Mouse (Mus musculus) heart, embryonic 12.5 days (tissue): Measurements from ENCODE around the gene Col6a6. TPM values are rescaled to one million over a fixed set of nuclear protein-coding genes. Genes with fewer than 3 reads are reported as not detected.
"Not testable (repeated sequence)": the region's sequence is repeated elsewhere in the genome, so short reads cannot be mapped to it uniquely, and the experiment has no call there.

Experiments used
- ATAC-seq: fragments of 200-750 bp; cut with Nextera tagmentation; 2 replicates; pipeline ENCODE4 v1.8.0; 2017; ENCODE audit warnings: moderate TSS enrichment, moderate library complexity; ENCODE audit not compliant: insufficient number of reproducible peaks, low FRiP score
- H3K27ac ChIP-seq: fragments of 300-500 bp; sonication (generic); 2 replicates; pipeline ENCODE4 v1.5.1; 2016; ENCODE audit warnings: mild to moderate bottlenecking, moderate library complexity; ENCODE audit not compliant: poor library complexity, severe bottlenecking
- H3K27me3 ChIP-seq: fragments of 300-500 bp; sonication (generic); replicated peaks from 2 replicates; pipeline ENCODE4 v1.6.1; 2016; ENCODE audit warnings: mild to moderate bottlenecking, moderate library complexity
- H3K36me3 ChIP-seq: fragments of 300-500 bp; sonication (generic); 2 replicates; pipeline ENCODE4 v1.6.1; 2016; ENCODE audit warnings: mild to moderate bottlenecking, moderate library complexity
- H3K4me1 ChIP-seq: fragments of 300-500 bp; sonication (generic); replicated peaks from 2 replicates; pipeline ENCODE4 v1.6.1; 2016; ENCODE audit warnings: mild to moderate bottlenecking
- H3K4me2 ChIP-seq: fragments of 300-500 bp; sonication (generic); 2 replicates; pipeline ENCODE4 v1.6.1; 2016; ENCODE audit warnings: mild to moderate bottlenecking, moderate library complexity
- H3K4me3 ChIP-seq: fragments of 300-500 bp; sonication (generic); 2 replicates; pipeline ENCODE4 v1.5.1; 2016; ENCODE audit warnings: mild to moderate bottlenecking
- H3K9ac ChIP-seq: fragments of 300-500 bp; sonication (generic); 2 replicates; pipeline ENCODE4 v1.6.1; 2016; ENCODE audit warnings: mild to moderate bottlenecking, moderate library complexity
- H3K9me3 ChIP-seq: fragments of 300-500 bp; sonication (generic); replicated peaks from 2 replicates; pipeline ENCODE4 v1.6.1; 2016; ENCODE audit warnings: mild to moderate bottlenecking, moderate library complexity
- WGBS: fragments of 180-500 bp; shearing (Covaris S2); methylation state at CpG from one replicate; pipeline ENCODE4 v1.1.7; 2016; 5-methylcytosine and 5-hydroxymethylcytosine counted together
- polyA plus RNA-seq: library from polyadenylated mRNA; unstranded; fragments of >200 nt; fragmentation: Nextera tagmentation; extraction: Ambion mirVana; gene quantifications from 2 replicates; pipeline ENCODE4 v1.2.1, GENCODE M21; 2016

Col6a6 gene
- polyA plus RNA-seq = 1.3 and 1.6 TPM in 2 replicates

- Histone ChIP-seq H3K36me3 (no peaks in the 10 kb centered on the region), H3K4me3 (peak within 1 kb of the TSS; percentile 22), H3K4me2 (peak within 1 kb of the TSS; percentile 60), H3K4me1 (peaks cover 8% of the 10 kb centered on the region; the same call in 1 of the 2 replicates), H3K9me3 (0 out of 2 replicates have a peak, but pooled peaks cover 2% of the 10 kb centered on the region), H3K27me3 (peaks cover 30% of the 10 kb centered on the region), H3K9ac (peak within 1 kb of the TSS; percentile 39), H3K27ac (no peak within 1 kb of the TSS)
- ATAC-seq = no peak
- WGBS = 18% methylated on average over 20 of the region's 20 CpGs
These were observed at the start of gene Col6a6 for GRCm38 (mm10) chr9:105827791-105828385. Gene Col6a6 (minus strand): TSS chr9:105828160.

- peaks cover 18% of the 10 kb centered on the region for H3K4me1 ChIP-seq
- H3K9me3 ChIP-seq = no peaks in the 10 kb centered on the region
- ATAC-seq = no peak
- H3K27ac ChIP-seq = no peak overlapping the region
- H3K4me2 ChIP-seq = no peak overlapping the region
- no peak overlapping the region for H3K9ac ChIP-seq
- 84% methylated on average over 4 of the region's 4 CpGs for WGBS
- no peaks in the 10 kb centered on the region for H3K36me3 ChIP-seq
- no peaks in the 10 kb centered on the region for H3K27me3 ChIP-seq
- H3K4me3 ChIP-seq = no peak overlapping the region
These were observed 48.2 kb upstream of the Col6a6 start for GRCm38 (mm10) chr9:105876124-105876523.

- 53% methylated on average over 14 of the region's 14 CpGs for WGBS
- H3K9me3 ChIP-seq = no peaks in the 10 kb centered on the region
- no peaks in the 10 kb centered on the region for H3K36me3 ChIP-seq
- no peak overlapping the region for H3K27ac ChIP-seq
- H3K27me3 ChIP-seq = no peaks in the 10 kb centered on the region
- H3K4me3 ChIP-seq = no peak overlapping the region
- no peak overlapping the region for H3K4me2 ChIP-seq
- ATAC-seq = no peak
- peaks cover 11% of the 10 kb centered on the region for H3K4me1 ChIP-seq
- H3K9ac ChIP-seq = no peak overlapping the region
These were observed 43.7 kb upstream of the Col6a6 start for GRCm38 (mm10) chr9:105871643-105872042.

- 0 out of 2 replicates have a peak, but pooled peaks have one; percentile 15 for ATAC-seq
- Histone ChIP-seq H3K27me3 (peaks cover 9% of the 10 kb centered on the region), H3K4me3 (no peak overlapping the region), H3K9ac (no peak overlapping the region), H3K27ac (no peak overlapping the region), H3K36me3 (no peaks in the 10 kb centered on the region), H3K4me1 (no peaks in the 10 kb centered on the region), H3K4me2 (no peak overlapping the region), H3K9me3 (no peaks in the 10 kb centered on the region)
- 14% methylated on average over 6 of the region's 6 CpGs for WGBS
These were observed 29.8 kb upstream of the Col6a6 start for GRCm38 (mm10) chr9:105857773-105858172.

GRCm38 (mm10) chr9:105852778-105853065, 24.8 kb upstream of the Col6a6 start:
- Histone ChIP-seq H3K4me2 (no peak overlapping the region), H3K4me1 (0 out of 2 replicates have a peak, but pooled peaks cover 7% of the 10 kb centered on the region), H3K27me3 (peaks cover 4% of the 10 kb centered on the region; the same call in 1 of the 2 replicates), H3K9ac (no peak overlapping the region), H3K27ac (no peak overlapping the region), H3K36me3 (no peaks in the 10 kb centered on the region), H3K4me3 (no peak overlapping the region), H3K9me3 (no peaks in the 10 kb centered on the region)
- no peak for ATAC-seq
- 64% methylated on average over 1 of the region's 1 CpGs for WGBS

GRCm38 (mm10) chr9:105852015-105852777, 24.2 kb upstream of the Col6a6 start:
- H3K27me3 ChIP-seq = peaks cover 4% of the 10 kb centered on the region; the same call in 1 of the 2 replicates
- WGBS = 65% methylated on average over 14 of the region's 14 CpGs
- ATAC-seq = no peak
- H3K27ac ChIP-seq = no peak overlapping the region
- no peaks in the 10 kb centered on the region for H3K9me3 ChIP-seq
- H3K4me3 ChIP-seq = no peak overlapping the region
- no peak overlapping the region for H3K9ac ChIP-seq
- H3K4me1 ChIP-seq = 0 out of 2 replicates have a peak, but pooled peaks cover 7% of the 10 kb centered on the region
- no peak overlapping the region for H3K4me2 ChIP-seq
- no peaks in the 10 kb centered on the region for H3K36me3 ChIP-seq

GRCm38 (mm10) chr9:105851011-105851410, 23.1 kb upstream of the Col6a6 start:
- no peak overlapping the region for H3K4me3 ChIP-seq
- H3K27ac ChIP-seq = no peak overlapping the region
- 72% methylated on average over 3 of the region's 3 CpGs for WGBS
- H3K9me3 ChIP-seq = no peaks in the 10 kb centered on the region
- no peak overlapping the region for H3K4me2 ChIP-seq
- no peak overlapping the region for H3K9ac ChIP-seq
- H3K36me3 ChIP-seq = no peaks in the 10 kb centered on the region
- ATAC-seq = no peak
- 0 out of 2 replicates have a peak, but pooled peaks cover 7% of the 10 kb centered on the region for H3K4me1 ChIP-seq
- no peaks in the 10 kb centered on the region for H3K27me3 ChIP-seq

- Histone ChIP-seq H3K4me2 (no peak overlapping the region), H3K4me3 (no peak overlapping the region), H3K27me3 (no peaks in the 10 kb centered on the region), H3K36me3 (no peaks in the 10 kb centered on the region), H3K9me3 (no peaks in the 10 kb centered on the region), H3K27ac (no peak overlapping the region), H3K4me1 (0 out of 2 replicates have a peak, but pooled peaks cover 7% of the 10 kb centered on the region), H3K9ac (no peak overlapping the region)
- ATAC-seq = no peak
- 71% methylated on average over 4 of the region's 4 CpGs for WGBS
These were observed 20.4 kb upstream of the Col6a6 start for GRCm38 (mm10) chr9:105848396-105848795.

- 65% methylated on average over 5 of the region's 5 CpGs for WGBS
- no peak overlapping the region for H3K27ac ChIP-seq
- no peak overlapping the region for H3K4me2 ChIP-seq
- H3K9me3 ChIP-seq = no peaks in the 10 kb centered on the region
- H3K36me3 ChIP-seq = no peaks in the 10 kb centered on the region
- H3K4me1 ChIP-seq = 0 out of 2 replicates have a peak, but pooled peaks cover 4% of the 10 kb centered on the region
- no peak for ATAC-seq
- no peaks in the 10 kb centered on the region for H3K27me3 ChIP-seq
- no peak overlapping the region for H3K4me3 ChIP-seq
- H3K9ac ChIP-seq = no peak overlapping the region
These were observed 19.3 kb upstream of the Col6a6 start for GRCm38 (mm10) chr9:105847261-105847660.

- WGBS = 41% methylated on average over 5 of the region's 5 CpGs
These were observed 13.4 kb upstream of the Col6a6 start for GRCm38 (mm10) chr9:105841386-105841785.

GRCm38 (mm10) chr9:105839147-105839515, 11.2 kb upstream of the Col6a6 start:
- Histone ChIP-seq H3K36me3 (no peaks in the 10 kb centered on the region), H3K4me2 (no peak overlapping the region), H3K27ac (no peak overlapping the region), H3K4me3 (no peak overlapping the region), H3K9ac (no peak overlapping the region), H3K9me3 (no peaks in the 10 kb centered on the region), H3K4me1 (peaks cover 20% of the 10 kb centered on the region), H3K27me3 (no peaks in the 10 kb centered on the region)
- WGBS = 81% methylated on average over 5 of the region's 5 CpGs
- no peak for ATAC-seq

More at GRCm38 (mm10) chr9:105841386-105841785, 13.4 kb upstream of the Col6a6 start:
- ATAC-seq, H3K27ac ChIP-seq, H3K4me1 ChIP-seq, H3K4me2 ChIP-seq, H3K9ac ChIP-seq, H3K4me3 ChIP-seq, H3K36me3 ChIP-seq, H3K27me3 ChIP-seq, H3K9me3 ChIP-seq: not testable (repeated sequence)
